Mouse (Mus musculus) lung, embryonic 16.5 days (tissue): ENCODE data around the gene Gm44973. TPM values are rescaled to one million over a fixed set of nuclear protein-coding genes. Genes with fewer than 3 reads are reported as not detected.
A peak's percentile ranks its signal among the peaks of the same experiment; 100 is the strongest.
"Not testable (repeated sequence)": the region's sequence is repeated elsewhere in the genome, so short reads cannot be mapped to it uniquely, and the experiment has no call there.

ENCODE experiments used
- ATAC-seq: fragments of 200-750 bp; cut with Nextera tagmentation; 2 replicates; pipeline ENCODE4 v1.8.0; 2017; ENCODE audit warnings: low read depth, mild to moderate bottlenecking, moderate library complexity
- H3K27ac ChIP-seq: fragments of 300-500 bp; sonication (generic); 2 replicates; pipeline ENCODE4 v1.5.1; 2014; ENCODE audit warnings: mild to moderate bottlenecking, control low read depth, low read length
- H3K27me3 ChIP-seq: fragments of 300-500 bp; sonication (generic); 2 replicates; pipeline ENCODE4 v1.6.1; 2014; ENCODE audit warnings: low read depth, low read length, mixed read lengths; ENCODE audit not compliant: control insufficient read depth, insufficient read depth
- H3K36me3 ChIP-seq: fragments of 300-500 bp; sonication (generic); 2 replicates; pipeline ENCODE4 v1.6.1; 2014; ENCODE audit warnings: low read length; ENCODE audit not compliant: control insufficient read depth, insufficient read depth
- H3K4me1 ChIP-seq: fragments of 300-500 bp; sonication (generic); replicated peaks from 2 replicates; pipeline ENCODE4 v1.6.1; 2014; ENCODE audit warnings: low read length, mixed read lengths; ENCODE audit not compliant: control insufficient read depth, insufficient read depth
- H3K4me2 ChIP-seq: fragments of 300-500 bp; sonication (generic); 2 replicates; pipeline ENCODE4 v1.6.1; 2014; ENCODE audit warnings: low read depth, low read length, control low read depth
- H3K4me3 ChIP-seq: fragments of 300-500 bp; sonication (generic); 2 replicates; pipeline ENCODE4 v1.5.1; 2014; ENCODE audit warnings: mild to moderate bottlenecking, low read length, control low read depth
- H3K9ac ChIP-seq: fragments of 300-500 bp; sonication (generic); 2 replicates; pipeline ENCODE4 v1.6.1; 2014; ENCODE audit warnings: low read length, control low read depth
- H3K9me3 ChIP-seq: fragments of 300-500 bp; sonication (generic); 2 replicates; pipeline ENCODE4 v1.6.1; 2016; ENCODE audit warnings: low read length; ENCODE audit not compliant: control insufficient read depth
- WGBS: fragments of 180-500 bp; shearing (Covaris S2); extraction: QIAGEN DNeasy Blood & Tissue Kit; methylation state at CpG from one replicate; pipeline ENCODE4 v1.1.7; 2014; 5-methylcytosine and 5-hydroxymethylcytosine counted together
- polyA plus RNA-seq: library from polyadenylated mRNA; unstranded; fragments of >200 nt; fragmentation: Nextera tagmentation; extraction: Ambion mirVana; gene quantifications from 2 replicates; pipeline ENCODE4 v1.2.1, GENCODE M21; 2015

Gene Gm44973
- polyA plus RNA-seq, 1 experiment from 2014 or later: 1.3 TPM

- Histone ChIP-seq H3K9me3 (no peaks in the 10 kb centered on the region), H3K4me2 (peak within 1 kb of the TSS; percentile 76), H3K36me3 (peaks cover 34% of the 10 kb centered on the region), H3K27me3 (no peaks in the 10 kb centered on the region), H3K4me3 (peak within 1 kb of the TSS; percentile 83), H3K9ac (peak within 1 kb of the TSS; percentile 89), H3K4me1 (peaks cover 18% of the 10 kb centered on the region), H3K27ac (peak within 1 kb of the TSS; percentile 99)
- WGBS: under 1% methylated on average over 42 of the region's 42 CpGs
- peak; percentile 83 for ATAC-seq
Measured at GRCm38 (mm10) chr7:5014251-5015117, 812 bp upstream of the Gm44973 start, which contains the start of the genes Zfp524 and Fiz1. Gene Zfp524, plus strand, starts transcription at chr7:5014415. Gene Fiz1, minus strand, starts transcription at chr7:5014697.

DNA sequence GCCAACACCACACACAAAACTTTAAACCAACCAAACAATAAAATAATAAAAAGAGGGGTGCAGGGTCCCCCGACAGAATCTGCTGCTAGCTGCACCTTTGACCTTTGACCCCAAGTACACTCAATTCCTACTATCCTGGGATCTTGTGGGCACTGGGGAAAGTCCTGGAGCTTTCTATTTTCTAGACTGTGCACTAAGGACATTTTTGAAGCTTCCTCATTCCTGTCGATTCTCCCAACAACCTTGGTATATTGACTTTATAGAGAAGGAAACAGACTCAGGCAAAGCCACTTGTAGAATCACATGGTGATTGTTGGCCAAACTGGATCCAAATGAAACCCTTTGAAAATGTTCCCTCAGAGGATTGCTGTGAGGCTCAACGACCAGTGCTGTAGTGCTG is 761 bp downstream of the Gm44973 start:
- H3K9me3 ChIP-seq: no peaks in the 10 kb centered on the region
- peak overlapping the region; percentile 83 for H3K4me3 ChIP-seq
- peak overlapping the region; percentile 76 for H3K4me2 ChIP-seq
- 44% methylated on average over 3 of the region's 3 CpGs for WGBS
- peak overlapping the region; percentile 99 for H3K27ac ChIP-seq
- peaks cover 19% of the 10 kb centered on the region for H3K4me1 ChIP-seq
- H3K9ac ChIP-seq: peak overlapping the region; percentile 81
- no peak for ATAC-seq
- H3K36me3 ChIP-seq: peaks cover 23% of the 10 kb centered on the region
- no peaks in the 10 kb centered on the region for H3K27me3 ChIP-seq

- no peaks in the 10 kb centered on the region for H3K9me3 ChIP-seq
- no peak overlapping the region for H3K4me3 ChIP-seq
- H3K9ac ChIP-seq: no peak overlapping the region
- no peak overlapping the region for H3K4me2 ChIP-seq
- peaks cover 14% of the 10 kb centered on the region for H3K36me3 ChIP-seq
- no peak overlapping the region for H3K27ac ChIP-seq
- peaks cover 19% of the 10 kb centered on the region for H3K4me1 ChIP-seq
- H3K27me3 ChIP-seq: no peaks in the 10 kb centered on the region
- 95% methylated on average over 2 of the region's 2 CpGs for WGBS
- ATAC-seq: no peak
Measured at GRCm38 (mm10) chr7:5016920-5017319, 1.6 kb downstream of the Gm44973 start.

- Histone ChIP-seq H3K27me3 (no peaks in the 10 kb centered on the region), H3K36me3 (peaks cover 12% of the 10 kb centered on the region), H3K4me2 (no peak overlapping the region), H3K9me3 (no peaks in the 10 kb centered on the region), H3K4me3 (no peak overlapping the region), H3K27ac (no peak overlapping the region), H3K9ac (no peak overlapping the region), H3K4me1 (peaks cover 19% of the 10 kb centered on the region)
- ATAC-seq: no peak
- WGBS: 89% methylated on average over 16 of the region's 16 CpGs
Measured at GRCm38 (mm10) chr7:5017352-5017751, 2.1 kb downstream of the Gm44973 start.

GRCm38 (mm10) chr7:5017931-5018330 is 2.6 kb downstream of the Gm44973 start:
- Histone ChIP-seq H3K4me2 (no peak overlapping the region), H3K9me3 (no peaks in the 10 kb centered on the region), H3K4me3 (no peak overlapping the region), H3K27me3 (no peaks in the 10 kb centered on the region), H3K4me1 (peaks cover 18% of the 10 kb centered on the region), H3K27ac (no peak overlapping the region), H3K9ac (no peak overlapping the region), H3K36me3 (peaks cover 11% of the 10 kb centered on the region; the same call in 1 of the 2 replicates)
- no peak for ATAC-seq
- 96% methylated on average over 21 of the region's 21 CpGs for WGBS

DNA sequence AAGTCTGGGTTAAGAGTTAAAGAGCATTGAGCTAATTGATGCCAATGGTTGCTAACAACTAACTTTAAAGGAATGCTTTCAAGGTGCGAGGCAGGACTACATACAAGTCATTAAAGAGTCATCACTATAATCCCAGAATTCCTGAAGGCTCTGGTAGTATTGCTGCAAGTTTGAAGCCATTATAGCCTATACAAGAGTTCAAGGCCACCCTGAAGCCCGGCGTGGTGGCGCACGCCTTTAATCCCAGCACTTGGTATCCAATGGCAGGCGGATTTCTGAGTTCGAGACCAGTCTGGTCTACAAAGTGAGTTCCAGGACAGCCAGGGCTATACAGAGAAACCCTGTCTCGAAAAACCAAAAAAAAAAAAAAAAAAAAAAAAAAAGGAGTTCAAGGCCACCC is 4.3 kb downstream of the Gm44973 start:
- not testable (repeated sequence) for H3K27me3 ChIP-seq, H3K9me3 ChIP-seq, ATAC-seq
- peak overlapping the region; percentile 96 for H3K9ac ChIP-seq
- peak overlapping the region; percentile 76 for H3K4me3 ChIP-seq
- WGBS: 23% methylated on average over 8 of the region's 8 CpGs
- peaks cover 20% of the 10 kb centered on the region for H3K36me3 ChIP-seq
- peaks cover 12% of the 10 kb centered on the region for H3K4me1 ChIP-seq
- peak overlapping the region; percentile 97 for H3K27ac ChIP-seq
- H3K4me2 ChIP-seq: peak overlapping the region; percentile 53

DNA sequence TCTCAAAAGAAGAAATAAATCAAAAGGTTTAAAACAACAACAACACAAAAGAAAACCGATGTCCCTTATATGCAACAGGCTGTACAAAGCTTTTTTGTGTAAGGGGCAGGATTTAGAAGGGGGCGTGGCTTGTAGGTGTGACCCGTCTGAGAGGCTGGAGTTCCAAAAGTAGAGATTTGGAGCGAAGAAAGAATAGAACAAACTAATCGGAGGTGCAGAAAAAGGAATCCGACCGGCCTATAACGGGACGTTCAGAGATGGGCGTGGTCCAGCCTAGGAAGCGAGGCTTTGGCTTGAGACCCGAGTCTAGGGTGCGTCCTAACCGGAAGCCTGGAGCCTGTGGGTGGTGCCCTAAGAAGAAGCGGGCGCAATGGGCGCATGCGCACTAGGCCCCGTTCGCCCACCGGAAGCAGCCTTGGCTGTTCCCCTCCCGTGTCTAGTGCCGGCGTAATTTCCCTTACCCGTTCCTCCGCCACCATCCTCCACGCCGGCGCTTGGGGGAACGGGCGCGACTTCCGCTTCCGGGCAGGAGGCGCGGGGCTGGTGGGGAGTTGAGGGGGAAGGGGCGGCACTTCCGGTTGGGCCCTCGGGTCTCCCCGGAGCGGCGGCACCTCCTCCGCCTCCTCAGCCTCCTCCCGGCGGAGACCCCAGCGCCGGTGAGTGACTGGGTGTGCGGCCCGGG is 4.8 kb downstream of the Gm44973 start, which contains the start of the genes Zfp865 and Ccdc106:
Gene Zfp865 (plus strand): TSS at position 377 of the 682 bp plus-strand sequence.
Gene Ccdc106 (plus strand): TSS at position 554 of the 682 bp plus-strand sequence.
- H3K27me3 ChIP-seq: no peaks in the 10 kb centered on the region
- peaks cover 20% of the 10 kb centered on the region for H3K36me3 ChIP-seq
- no peaks in the 10 kb centered on the region for H3K9me3 ChIP-seq
- WGBS: under 1% methylated on average over 38 of the region's 49 CpGs
- peak within 1 kb of the TSS; percentile 96 for H3K9ac ChIP-seq
- peaks cover 12% of the 10 kb centered on the region for H3K4me1 ChIP-seq
- H3K4me2 ChIP-seq: peak within 1 kb of the TSS; percentile 57
- H3K4me3 ChIP-seq: peak within 1 kb of the TSS; percentile 76
- peak within 1 kb of the TSS; percentile 97 for H3K27ac ChIP-seq
- ATAC-seq: peak; percentile 92

GRCm38 (mm10) chr7:5020685-5021084 is 5.4 kb downstream of the Gm44973 start:
- peak overlapping the region; percentile 97 for H3K27ac ChIP-seq
- no peaks in the 10 kb centered on the region for H3K27me3 ChIP-seq
- H3K4me2 ChIP-seq: peak overlapping the region; percentile 57
- WGBS: 0% methylated on average over 13 of the region's 15 CpGs
- H3K9me3 ChIP-seq: no peaks in the 10 kb centered on the region
- peaks cover 20% of the 10 kb centered on the region for H3K36me3 ChIP-seq
- peak; percentile 1; the same call in 1 of the 2 replicates for ATAC-seq
- H3K9ac ChIP-seq: peak overlapping the region; percentile 96
- H3K4me1 ChIP-seq: peaks cover 12% of the 10 kb centered on the region
- peak overlapping the region; percentile 76 for H3K4me3 ChIP-seq

DNA sequence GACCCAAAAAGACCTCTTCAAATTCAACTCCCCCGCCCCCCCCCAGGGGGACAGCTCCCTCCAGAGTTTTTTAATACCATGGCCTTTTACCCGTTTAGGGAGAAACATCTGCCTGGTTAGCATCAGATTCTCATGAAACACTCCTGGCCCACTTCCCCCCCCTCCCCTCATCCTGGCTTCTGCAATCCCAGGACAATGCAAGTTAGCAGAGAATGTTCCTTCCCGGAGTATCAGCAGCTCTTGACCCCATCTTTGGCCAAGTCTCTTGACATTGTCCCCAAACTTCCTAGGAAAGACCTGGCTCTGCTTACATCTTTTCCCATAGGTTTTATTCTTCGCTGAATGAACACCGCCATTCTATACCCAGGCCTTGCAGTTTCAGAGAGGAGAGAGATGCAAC is 5.9 kb downstream of the Gm44973 start:
- peak overlapping the region; percentile 76 for H3K4me3 ChIP-seq
- peaks cover 20% of the 10 kb centered on the region for H3K36me3 ChIP-seq
- no peaks in the 10 kb centered on the region for H3K27me3 ChIP-seq
- 41% methylated on average over 5 of the region's 5 CpGs for WGBS
- H3K4me1 ChIP-seq: peaks cover 9% of the 10 kb centered on the region
- no peaks in the 10 kb centered on the region for H3K9me3 ChIP-seq
- peak overlapping the region; percentile 97 for H3K27ac ChIP-seq
- ATAC-seq: no peak
- H3K4me2 ChIP-seq: peak overlapping the region; percentile 57
- H3K9ac ChIP-seq: peak overlapping the region; percentile 96
